Mouse (Mus musculus): ENCODE results near the gene Them5. TPM values are rescaled to one million over a fixed set of nuclear protein-coding genes. Genes with fewer than 3 reads are reported as not detected.

Them5 gene
- polyA plus RNA-seq, 1 experiment from 2014 or later, result not detected

DNA sequence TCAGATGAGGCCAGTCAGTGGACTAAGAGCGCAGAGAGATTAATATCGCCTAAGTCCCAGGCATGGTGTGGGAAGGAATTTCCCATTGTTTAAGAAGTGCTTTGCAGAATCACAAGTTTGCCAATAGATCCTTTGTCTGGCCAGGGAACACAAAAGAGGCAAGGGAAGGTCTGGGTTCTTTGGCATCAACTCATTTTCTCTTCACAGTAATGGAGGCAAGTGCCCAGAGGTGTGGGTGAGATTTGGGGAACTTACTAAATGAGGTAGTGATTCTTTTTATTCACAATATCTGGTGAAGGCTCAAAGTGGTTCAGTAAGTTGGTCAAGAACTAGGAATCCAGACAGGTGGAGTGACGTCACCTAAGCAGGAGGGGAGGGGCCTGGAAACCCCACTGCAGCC is 3.0 kb downstream of the Them5 start:
- no peak overlapping the region for H3K4me2 ChIP-seq
- WGBS (ENCODE audit: insufficient replicate concordance), result 61% methylated on average over 3 of the region's 3 CpGs
- H3K27ac ChIP-seq, result no peak overlapping the region
- no peak for DNase-seq
- H3K9me3 ChIP-seq (replicated peaks), result no peaks in the 10 kb centered on the region
- H3K36me3 ChIP-seq, result no peaks in the 10 kb centered on the region
- H3K4me1 ChIP-seq (replicated peaks), result no peaks in the 10 kb centered on the region
- H3K9ac ChIP-seq, result no peak overlapping the region
- H3K27me3 ChIP-seq, result no peaks in the 10 kb centered on the region
- H3K4me3 ChIP-seq (replicated peaks), result no peak overlapping the region
- ATAC-seq (ENCODE audit: low read depth), result no peak

DNA sequence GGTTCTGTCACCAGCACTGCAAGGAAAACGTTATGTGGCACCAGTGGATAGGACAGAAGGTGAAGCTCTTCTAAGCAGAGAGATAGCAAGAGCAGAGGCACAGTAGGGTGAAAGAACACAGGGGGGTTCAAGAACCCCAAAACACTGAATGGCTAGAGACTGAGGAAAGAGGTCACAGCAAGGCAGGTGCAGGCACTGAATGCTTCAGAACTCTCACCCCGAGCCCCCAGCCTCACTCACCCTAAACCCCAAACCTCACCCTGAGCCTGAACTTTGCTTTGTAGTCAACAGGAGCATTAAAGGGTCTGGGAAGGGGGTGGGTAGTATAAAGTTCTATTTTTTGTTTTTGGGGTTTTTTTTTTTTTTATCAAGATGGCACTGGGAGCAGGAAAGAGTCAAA is 6.2 kb downstream of the Them5 start:
- 62% methylated on average over 2 of the region's 2 CpGs for WGBS (ENCODE audit: insufficient replicate concordance)
- Histone ChIP-seq H3K36me3 (no peaks in the 10 kb centered on the region), H3K9me3 (replicated peaks) (no peaks in the 10 kb centered on the region), H3K27me3 (no peaks in the 10 kb centered on the region), H3K9ac (no peak overlapping the region), H3K4me1 (replicated peaks) (no peaks in the 10 kb centered on the region), H3K27ac (no peak overlapping the region), H3K4me2 (no peak overlapping the region), H3K4me3 (replicated peaks) (no peak overlapping the region)
- no peak for DNase-seq
- no peak for ATAC-seq (ENCODE audit: low read depth)

- H3K9ac ChIP-seq, result no peak overlapping the region
- WGBS (ENCODE audit: insufficient replicate concordance), result 0% methylated on average over 1 of the region's 1 CpGs
- H3K36me3 ChIP-seq, result no peaks in the 10 kb centered on the region
- H3K4me2 ChIP-seq, result no peak overlapping the region
- DNase-seq (no peak), ATAC-seq (ENCODE audit: low read depth) (no peak)
- H3K27ac ChIP-seq, result no peak overlapping the region
- H3K4me3 ChIP-seq (replicated peaks), result no peak overlapping the region
- H3K4me1 ChIP-seq (replicated peaks), result 0 out of 2 replicates have a peak, but pooled peaks cover 4% of the 10 kb centered on the region
- peaks cover 45% of the 10 kb centered on the region for H3K27me3 ChIP-seq
- H3K9me3 ChIP-seq (replicated peaks), result no peaks in the 10 kb centered on the region
Observed at GRCm38 (mm10) chr3:94360812-94361211, 18.9 kb downstream of the Them5 start.

DNA sequence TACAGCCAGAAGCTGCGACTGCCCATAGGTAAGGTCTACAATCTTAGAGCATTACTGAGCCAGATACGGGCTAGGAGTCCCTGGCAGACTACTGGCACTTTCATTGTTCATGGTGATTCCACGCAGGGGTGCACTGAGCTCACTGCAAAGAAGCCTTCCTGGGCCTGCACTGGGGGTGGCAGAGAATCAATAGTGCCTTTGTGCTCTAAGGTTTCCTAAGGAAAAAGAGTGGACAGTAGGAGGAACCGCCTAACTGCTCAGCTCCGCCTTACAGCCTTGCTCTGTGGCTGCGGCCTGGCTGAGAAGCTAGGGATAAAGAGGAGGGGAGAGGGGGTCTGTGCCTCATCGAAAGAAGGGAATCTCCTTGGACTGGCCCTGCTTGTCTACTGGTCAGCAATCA is 20.2 kb downstream of the Them5 start, which contains the start of gene C2cd4d:
TSS of gene C2cd4d (plus strand) at position 301 of the 400 bp plus-strand sequence.
- Histone ChIP-seq H3K27ac (no peak within 1 kb of the TSS), H3K4me3 (replicated peaks) (peak within 1 kb of the TSS; percentile 43), H3K27me3 (peaks cover 51% of the 10 kb centered on the region), H3K36me3 (no peaks in the 10 kb centered on the region), H3K9me3 (replicated peaks) (no peaks in the 10 kb centered on the region), H3K4me1 (replicated peaks) (peaks cover 4% of the 10 kb centered on the region; the same call in 1 of the 2 replicates), H3K9ac (no peak within 1 kb of the TSS), H3K4me2 (peak within 1 kb of the TSS; percentile 62)
- no peak for DNase-seq
- 59% methylated on average over 7 of the region's 7 CpGs for WGBS (ENCODE audit: insufficient replicate concordance)
- no peak for ATAC-seq (ENCODE audit: low read depth)

- H3K36me3 ChIP-seq, result no peaks in the 10 kb centered on the region
- DNase-seq (no peak), ATAC-seq (ENCODE audit: low read depth) (peak; percentile 30; the same call in 1 of the 2 replicates)
- peak overlapping the region; percentile 43 for H3K4me3 ChIP-seq (replicated peaks)
- H3K27me3 ChIP-seq, result peaks cover 51% of the 10 kb centered on the region
- WGBS (ENCODE audit: insufficient replicate concordance), result 6% methylated on average over 92 of the region's 97 CpGs
- H3K27ac ChIP-seq, result no peak overlapping the region
- no peaks in the 10 kb centered on the region for H3K9me3 ChIP-seq (replicated peaks)
- H3K9ac ChIP-seq, result peak overlapping the region; percentile 36
- peak overlapping the region; percentile 62 for H3K4me2 ChIP-seq
- peaks cover 4% of the 10 kb centered on the region; the same call in 1 of the 2 replicates for H3K4me1 ChIP-seq (replicated peaks)
Observed at GRCm38 (mm10) chr3:94363291-94364153, 21.6 kb downstream of the Them5 start.

GRCm38 (mm10) chr3:94364154-94364526 is 22.2 kb downstream of the Them5 start:
- 6% methylated on average over 23 of the region's 23 CpGs for WGBS (ENCODE audit: insufficient replicate concordance)
- peak overlapping the region; percentile 43 for H3K4me3 ChIP-seq (replicated peaks)
- no peak overlapping the region for H3K27ac ChIP-seq
- H3K9me3 ChIP-seq (replicated peaks), result no peaks in the 10 kb centered on the region
- H3K36me3 ChIP-seq, result no peaks in the 10 kb centered on the region
- H3K4me2 ChIP-seq, result peak overlapping the region; percentile 62
- DNase-seq, result no peak
- H3K27me3 ChIP-seq, result peaks cover 51% of the 10 kb centered on the region
- peak overlapping the region; percentile 36; the same call in 1 of the 2 replicates for H3K9ac ChIP-seq
- no peak for ATAC-seq (ENCODE audit: low read depth)
- peaks cover 4% of the 10 kb centered on the region; the same call in 1 of the 2 replicates for H3K4me1 ChIP-seq (replicated peaks)

GRCm38 (mm10) chr3:94366761-94367160 is 24.9 kb downstream of the Them5 start:
- Histone ChIP-seq H3K9ac (no peak overlapping the region), H3K36me3 (no peaks in the 10 kb centered on the region), H3K4me1 (replicated peaks) (peaks cover 4% of the 10 kb centered on the region; the same call in 1 of the 2 replicates), H3K9me3 (replicated peaks) (no peaks in the 10 kb centered on the region), H3K4me3 (replicated peaks) (no peak overlapping the region), H3K27ac (no peak overlapping the region), H3K27me3 (peaks cover 48% of the 10 kb centered on the region), H3K4me2 (no peak overlapping the region)
- ATAC-seq (ENCODE audit: low read depth), result no peak
- DNase-seq, result peak; percentile 45
- WGBS (ENCODE audit: insufficient replicate concordance), result 18% methylated on average over 3 of the region's 3 CpGs

DNA sequence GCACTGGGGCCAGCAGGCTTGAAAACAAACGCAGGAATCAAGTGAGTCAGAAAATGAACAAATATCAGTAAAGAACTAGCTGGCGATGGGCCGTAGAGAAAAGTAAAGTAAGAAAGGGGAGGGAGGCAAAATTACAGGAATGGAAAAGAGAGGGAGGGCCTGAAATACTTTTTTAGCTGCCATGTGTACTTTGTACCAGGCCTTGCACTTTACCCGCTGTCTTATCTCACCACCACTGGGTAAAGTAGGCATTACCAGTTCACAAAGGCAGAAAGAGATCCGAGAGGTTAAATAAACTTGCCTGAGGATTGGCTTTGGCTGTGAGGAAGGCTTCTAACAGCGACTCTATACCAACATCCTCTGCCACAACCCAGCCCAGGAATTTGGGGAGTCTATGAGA is 25.6 kb downstream of the Them5 start:
- Histone ChIP-seq H3K4me3 (replicated peaks) (no peak overlapping the region), H3K27ac (no peak overlapping the region), H3K9me3 (replicated peaks) (no peaks in the 10 kb centered on the region), H3K4me2 (no peak overlapping the region), H3K36me3 (no peaks in the 10 kb centered on the region), H3K4me1 (replicated peaks) (peaks cover 4% of the 10 kb centered on the region; the same call in 1 of the 2 replicates), H3K9ac (no peak overlapping the region), H3K27me3 (peaks cover 44% of the 10 kb centered on the region)
- 61% methylated on average over 6 of the region's 6 CpGs for WGBS (ENCODE audit: insufficient replicate concordance)
- DNase-seq (no peak), ATAC-seq (ENCODE audit: low read depth) (no peak)

GRCm38 (mm10) chr3:94368631-94369030 is 26.7 kb downstream of the Them5 start:
- no peak overlapping the region for H3K27ac ChIP-seq
- no peaks in the 10 kb centered on the region for H3K9me3 ChIP-seq (replicated peaks)
- H3K9ac ChIP-seq, result no peak overlapping the region
- ATAC-seq (ENCODE audit: low read depth), result no peak
- WGBS (ENCODE audit: insufficient replicate concordance), result 42% methylated on average over 6 of the region's 6 CpGs
- H3K36me3 ChIP-seq, result no peaks in the 10 kb centered on the region
- no peak for DNase-seq
- H3K27me3 ChIP-seq, result peaks cover 33% of the 10 kb centered on the region
- no peak overlapping the region for H3K4me2 ChIP-seq
- no peak overlapping the region for H3K4me3 ChIP-seq (replicated peaks)
- peaks cover 9% of the 10 kb centered on the region for H3K4me1 ChIP-seq (replicated peaks)

DNA sequence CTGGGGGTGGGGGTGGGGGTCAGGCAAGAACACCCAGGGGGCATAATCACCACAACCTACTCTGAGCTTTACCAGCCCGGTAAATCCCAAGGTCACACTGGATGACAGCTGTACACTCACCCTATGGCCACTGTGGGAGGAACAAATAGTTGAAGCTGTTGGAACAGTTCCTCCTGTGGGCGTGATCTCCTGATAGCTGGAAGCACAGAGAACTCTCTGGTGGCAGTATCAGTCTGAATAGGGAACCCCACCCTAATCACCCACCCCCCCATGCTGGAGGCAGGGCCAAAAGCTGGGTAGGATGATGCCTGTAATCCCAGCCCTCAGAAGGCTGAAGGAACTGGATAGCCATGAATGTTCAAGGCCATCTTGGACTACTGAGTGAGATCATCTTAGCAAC is 27.8 kb downstream of the Them5 start:
- ATAC-seq (ENCODE audit: low read depth), result peak; percentile 45
- Histone ChIP-seq H3K9ac (no peak overlapping the region), H3K4me3 (replicated peaks) (no peak overlapping the region), H3K36me3 (no peaks in the 10 kb centered on the region), H3K27me3 (peaks cover 22% of the 10 kb centered on the region), H3K27ac (no peak overlapping the region), H3K4me2 (no peak overlapping the region), H3K9me3 (replicated peaks) (no peaks in the 10 kb centered on the region), H3K4me1 (replicated peaks) (peaks cover 12% of the 10 kb centered on the region)
- WGBS (ENCODE audit: insufficient replicate concordance), result 27% methylated on average over 2 of the region's 2 CpGs
- no peak for DNase-seq

- peak; percentile 50 for ATAC-seq (ENCODE audit: low read depth)
- Histone ChIP-seq H3K27me3 (0 out of 2 replicates have a peak, but pooled peaks cover 5% of the 10 kb centered on the region), H3K27ac (no peak overlapping the region), H3K9ac (no peak overlapping the region), H3K4me2 (no peak overlapping the region), H3K36me3 (no peaks in the 10 kb centered on the region), H3K4me1 (replicated peaks) (peaks cover 12% of the 10 kb centered on the region), H3K4me3 (replicated peaks) (no peak overlapping the region), H3K9me3 (replicated peaks) (no peaks in the 10 kb centered on the region)
- WGBS (ENCODE audit: insufficient replicate concordance), result 12% methylated on average over 11 of the region's 11 CpGs
- peak; percentile 12 for DNase-seq
Observed at GRCm38 (mm10) chr3:94371637-94372036, 29.7 kb downstream of the Them5 start.
